Mouse (Mus musculus) heart, postnatal 36 days (tissue): Measurements from ENCODE around the gene Anxa4. TPM values are rescaled to one million over a fixed set of nuclear protein-coding genes. Genes with fewer than 3 reads are reported as not detected.
A peak's percentile ranks its signal among the peaks of the same experiment; 100 is the strongest.

Experiments
- DNase-seq, 2 experiments: peaks; one replicate each; pipeline ENCODE4 v3.0.0; 2021 to 2022
- intact Hi-C: fragments of 180-260 bp; cut with DNase I; formaldehyde crosslinking; loops from one replicate; pipeline ENCODE4 v1.15.1; 2025
- total RNA-seq, 2 experiments: library from RNA; stranded (reverse); gene quantifications; 2 replicates each; pipeline ENCODE4 v1.2.3; 2021

Gene Anxa4
- total RNA-seq, 2 experiments from 2014 or later = 36.1 to 42.0 TPM

DNA sequence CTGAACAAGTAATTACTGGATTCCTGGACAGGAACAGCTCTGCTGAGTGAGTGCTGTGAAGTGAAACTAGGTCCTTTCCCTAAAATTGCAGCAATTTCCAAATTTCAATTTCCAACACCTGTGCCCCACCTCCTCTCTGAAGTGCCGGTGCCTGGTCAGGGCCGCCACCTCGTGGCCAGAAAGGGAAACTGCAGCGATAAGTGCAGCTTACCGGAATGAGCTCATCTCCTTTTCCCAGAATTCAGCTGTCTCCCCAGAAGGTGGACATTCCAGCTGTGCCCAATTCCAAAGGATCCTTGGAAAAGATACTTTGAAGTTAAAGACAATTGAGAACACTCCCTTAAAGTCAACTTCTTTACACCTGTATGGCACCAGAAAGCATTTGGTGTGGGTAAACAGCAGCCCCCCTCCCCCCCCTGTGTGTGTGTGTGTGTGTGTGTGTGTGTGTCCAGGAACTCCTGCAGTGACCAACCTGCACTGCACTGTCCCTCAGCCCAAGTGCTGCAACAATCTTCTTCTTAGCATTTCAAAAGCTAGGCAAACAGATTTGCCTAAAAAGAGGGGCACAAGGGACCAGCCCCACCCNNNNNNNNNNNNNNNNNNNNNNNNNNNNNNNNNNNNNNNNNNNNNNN is 13.2 kb upstream of the Anxa4 start:
- intact Hi-C loops = loop anchor here (1.0 kb wide), 1 partner anchor 59 kb away; no protein-coding TSS in a partner anchor
- peak; percentile 79 to 81 for DNase-seq

DNA sequence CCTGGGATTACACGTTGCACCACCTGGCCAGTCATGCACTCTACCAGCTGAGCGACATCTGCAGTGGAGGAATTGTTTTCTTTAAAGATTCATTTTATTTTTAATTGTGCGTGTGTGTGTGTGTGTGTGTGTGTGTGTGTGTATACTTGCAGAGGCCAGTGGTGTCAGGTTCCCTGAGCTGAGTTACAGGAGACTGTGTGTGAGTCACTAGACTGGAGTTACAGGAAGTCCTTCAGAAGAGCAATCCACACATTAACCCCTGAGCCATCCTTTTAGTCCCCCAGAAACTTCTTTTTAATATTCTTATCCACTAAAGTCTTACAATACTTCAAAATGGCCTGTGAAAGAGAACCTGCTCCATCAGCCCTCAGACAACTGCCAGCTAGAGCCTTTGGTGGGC is 11.3 kb upstream of the Anxa4 start:
- no peak for DNase-seq
- intact Hi-C loops = no loop called here

- DNase-seq = no peak
- intact Hi-C loops = no loop called here
Observed at GRCm38 (mm10) chr6:86801431-86801830, 8.0 kb upstream of the Anxa4 start.

GRCm38 (mm10) chr6:86800467-86800866 is 7.1 kb upstream of the Anxa4 start:
- intact Hi-C loops = no loop called here
- no peak for DNase-seq

GRCm38 (mm10) chr6:86797455-86797854 is 4.1 kb upstream of the Anxa4 start:
- intact Hi-C loops = no loop called here
- DNase-seq = no peak

DNA sequence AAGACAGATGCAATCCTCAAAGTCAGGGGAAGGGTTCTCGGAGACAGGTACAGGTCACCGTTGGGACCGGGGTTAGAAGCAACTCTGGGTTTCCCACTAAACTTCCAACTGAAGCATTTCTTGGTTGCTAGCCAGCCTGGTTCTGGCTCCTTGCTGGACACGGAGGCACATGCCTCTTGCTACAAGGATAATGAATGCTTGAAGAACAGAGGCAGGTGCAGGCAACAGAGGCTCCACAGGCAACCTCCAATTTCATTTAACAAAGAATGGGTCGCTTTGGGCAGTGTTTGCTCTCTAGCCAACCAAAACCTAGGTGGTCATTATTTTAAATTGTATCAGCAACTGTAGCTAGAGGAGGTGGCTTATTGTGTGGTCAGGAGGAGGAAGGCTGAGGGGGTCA is 573 bp upstream of the Anxa4 start:
- intact Hi-C loops = no loop called here

GRCm38 (mm10) chr6:86790351-86790943 is 2.9 kb downstream of the Anxa4 start:
- intact Hi-C loops = no loop called here
- DNase-seq = no peak

More for the DNA sequence above, 573 bp upstream of the Anxa4 start:
- no peak for DNase-seq

DNA sequence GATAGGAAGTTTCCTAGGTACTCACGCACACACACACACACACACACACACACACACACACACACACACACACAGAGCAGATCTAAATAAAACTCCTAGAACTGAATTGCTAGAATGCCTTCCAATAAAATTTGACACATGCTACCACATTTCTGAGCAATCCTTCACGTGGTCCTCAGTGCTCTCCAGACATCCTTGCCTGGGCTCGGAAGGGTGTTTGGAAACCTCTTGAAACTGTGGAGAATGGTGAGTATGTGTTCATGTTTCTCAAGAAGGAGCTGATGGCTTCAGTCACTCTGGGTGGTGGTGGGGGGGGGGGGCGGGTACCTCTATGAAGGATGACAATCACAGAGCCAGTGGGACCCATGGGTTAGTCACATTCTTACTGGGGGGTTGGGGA is 5.1 kb downstream of the Anxa4 start:
- intact Hi-C loops = no loop called here
- DNase-seq = no peak

DNA sequence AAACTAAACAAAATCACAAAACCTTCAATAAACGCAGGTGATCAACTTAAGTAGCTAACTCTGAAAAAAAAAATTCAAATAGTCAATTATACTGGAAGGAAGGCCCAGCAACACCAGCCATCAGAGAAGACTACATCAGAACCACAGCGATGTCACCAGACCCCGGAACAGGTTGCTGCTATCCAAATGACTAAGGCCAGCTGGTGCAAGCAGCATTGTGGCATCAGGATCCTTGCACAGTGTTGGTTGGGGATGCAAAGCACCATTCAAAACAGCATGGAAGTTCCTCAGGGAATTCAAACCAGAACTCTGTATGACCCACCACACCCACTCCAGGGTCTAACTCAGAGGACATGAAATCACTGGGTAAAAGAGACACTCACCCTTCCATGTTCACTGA is 6.8 kb downstream of the Anxa4 start:
- intact Hi-C loops = no loop called here
- DNase-seq = no peak

DNA sequence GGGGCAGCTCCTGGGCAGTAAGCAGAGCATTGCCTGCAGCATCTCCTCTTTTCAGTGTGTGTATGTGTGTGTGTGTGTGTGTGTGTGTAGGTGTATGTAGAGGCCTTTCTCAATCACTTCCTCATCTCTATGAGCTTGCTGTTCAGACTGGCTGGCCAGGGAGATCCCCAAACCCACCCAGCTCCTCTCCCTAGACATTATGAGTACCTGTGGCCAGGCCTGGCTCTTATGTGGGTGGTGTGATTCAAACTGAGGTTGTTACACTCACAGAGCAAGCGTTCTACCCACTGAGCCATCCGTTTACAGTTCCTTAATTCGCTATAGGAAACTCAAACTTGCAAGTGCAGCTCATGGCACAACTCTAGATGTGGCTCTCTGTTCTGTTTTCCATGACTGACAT is 8.6 kb downstream of the Anxa4 start:
- intact Hi-C loops = no loop called here
- no peak for DNase-seq

DNA sequence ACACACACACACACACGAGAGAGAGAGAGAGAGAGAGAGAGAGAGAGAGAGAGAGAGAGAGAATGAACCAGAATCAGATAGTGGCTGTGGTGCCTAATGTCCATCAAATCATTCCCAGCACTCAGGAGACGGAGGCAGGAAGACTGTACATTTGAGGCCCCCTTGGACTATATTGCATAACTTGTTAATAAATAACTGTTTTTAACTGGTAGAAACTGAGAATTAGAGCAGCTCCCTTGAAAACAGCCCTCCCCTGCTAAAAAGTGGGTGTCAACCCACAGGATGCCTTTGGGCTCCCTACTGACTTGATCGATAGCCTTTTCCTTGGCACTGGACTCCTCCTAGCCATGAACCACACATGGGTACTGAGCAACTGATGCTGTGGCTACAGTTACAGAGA is 11.0 kb downstream of the Anxa4 start:
- DNase-seq = no peak
- intact Hi-C loops = no loop called here

DNA sequence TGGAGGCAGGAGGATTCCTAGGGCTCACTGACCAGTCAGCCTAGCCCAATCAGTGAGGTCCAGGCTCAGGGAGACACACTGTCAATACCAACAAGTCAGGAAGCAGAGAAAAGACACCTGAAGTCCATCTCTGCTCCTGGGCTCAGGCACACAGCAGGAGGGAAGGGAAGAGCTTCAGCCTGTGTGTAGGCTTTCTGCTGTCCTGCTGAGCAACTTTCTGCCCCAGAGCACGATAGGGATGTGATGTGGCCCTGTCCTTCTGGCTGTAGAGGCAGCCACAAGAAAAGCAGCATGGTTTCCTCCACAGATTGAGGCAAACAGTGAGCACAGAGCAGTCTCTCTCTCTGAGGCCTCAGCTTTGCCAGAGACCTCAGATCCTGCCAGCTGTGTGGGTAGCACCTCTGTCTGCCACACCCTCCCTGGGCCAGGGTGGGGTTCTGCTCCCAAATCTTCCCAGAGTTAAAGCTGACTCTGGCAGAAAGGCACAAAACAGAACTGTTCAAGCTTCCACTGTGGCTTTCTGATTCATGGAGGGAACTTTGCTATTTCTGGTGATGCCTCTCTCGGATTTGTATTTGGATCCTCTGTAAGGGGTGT is 11.9 kb downstream of the Anxa4 start:
- DNase-seq = no peak
- intact Hi-C loops = no loop called here

DNA sequence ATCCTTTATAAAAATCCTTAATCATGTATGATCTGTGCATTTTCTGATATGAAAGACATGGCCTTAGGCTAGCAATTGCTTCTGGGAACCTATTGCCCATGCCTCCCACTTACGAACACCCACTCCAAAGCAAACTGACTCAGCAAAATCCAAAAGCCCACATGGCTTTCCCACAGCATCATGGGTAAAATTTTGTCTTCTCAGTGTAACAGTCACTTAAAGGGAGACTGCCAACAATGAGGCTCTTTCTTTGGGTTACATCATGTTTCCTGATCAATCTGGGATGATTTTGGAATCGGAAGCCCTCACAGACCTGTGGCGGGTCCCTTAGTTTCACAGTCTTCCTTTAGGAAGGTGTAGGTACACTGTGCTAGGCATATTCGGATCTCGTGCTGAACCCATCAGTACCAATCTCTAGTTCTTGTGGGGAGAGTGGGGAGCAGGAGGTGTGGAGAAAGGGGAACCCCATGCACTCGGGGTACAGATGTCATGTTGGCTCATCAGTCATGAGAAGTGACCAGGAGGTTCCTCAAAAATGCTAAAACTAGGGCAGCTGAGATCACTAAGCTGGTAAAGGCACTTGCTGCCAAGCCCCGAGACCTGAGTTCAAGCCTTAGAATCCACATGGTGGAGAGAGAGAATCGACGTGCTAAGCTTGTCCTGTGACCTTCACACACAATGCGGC is 14.3 kb downstream of the Anxa4 start:
- DNase-seq = no peak
- intact Hi-C loops = no loop called here

DNA sequence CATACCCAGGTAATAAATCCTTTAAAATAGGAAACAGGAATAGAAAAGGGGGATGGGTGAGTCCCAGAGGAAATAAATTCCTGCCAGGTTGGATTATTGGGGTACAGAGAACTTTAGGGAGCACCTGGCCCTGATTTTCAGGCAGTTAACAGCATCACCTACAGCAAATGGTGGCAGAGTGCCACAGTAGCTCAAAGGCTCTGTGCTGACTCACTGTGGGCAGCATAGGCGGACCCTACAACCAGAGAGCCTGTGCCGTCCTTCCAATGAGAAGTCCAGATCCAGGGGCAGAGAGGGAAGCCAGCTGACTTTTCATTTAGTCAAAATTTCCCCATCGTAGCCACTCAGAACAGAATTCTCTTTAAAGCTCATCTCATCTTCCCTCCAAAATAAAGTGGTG is 16.2 kb downstream of the Anxa4 start:
- no peak for DNase-seq
- intact Hi-C loops = no loop called here

DNA sequence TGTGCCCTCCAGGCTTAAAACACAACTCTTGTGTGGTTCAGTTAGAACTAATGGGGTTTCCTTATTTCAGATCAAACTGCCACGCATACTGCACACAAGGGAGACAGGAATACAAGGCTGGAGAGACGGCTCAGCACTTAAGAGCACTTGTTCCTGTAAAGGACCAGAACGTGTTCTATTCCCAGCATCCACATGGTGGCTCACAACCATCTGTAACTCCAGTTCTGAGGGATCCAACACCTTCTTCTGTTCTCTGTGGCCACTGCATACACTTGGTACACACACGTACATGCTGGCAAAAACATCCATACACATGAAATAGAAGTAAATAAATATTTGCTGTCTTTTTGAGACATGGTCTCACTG is 16.7 kb downstream of the Anxa4 start:
- intact Hi-C loops = no loop called here
- DNase-seq = no peak

- DNase-seq = peak; percentile 57 to 64
Observed at GRCm38 (mm10) chr6:86776001-86776705, 17.2 kb downstream of the Anxa4 start.

GRCm38 (mm10) chr6:86774937-86775336 is 18.4 kb downstream of the Anxa4 start:
- no peak for DNase-seq
- intact Hi-C loops = no loop called here

More at GRCm38 (mm10) chr6:86776001-86776705, 17.2 kb downstream of the Anxa4 start:
- intact Hi-C loops = no loop called here

GRCm38 (mm10) chr6:86773830-86774229 is 19.6 kb downstream of the Anxa4 start:
- no peak for DNase-seq
- intact Hi-C loops = no loop called here

DNA sequence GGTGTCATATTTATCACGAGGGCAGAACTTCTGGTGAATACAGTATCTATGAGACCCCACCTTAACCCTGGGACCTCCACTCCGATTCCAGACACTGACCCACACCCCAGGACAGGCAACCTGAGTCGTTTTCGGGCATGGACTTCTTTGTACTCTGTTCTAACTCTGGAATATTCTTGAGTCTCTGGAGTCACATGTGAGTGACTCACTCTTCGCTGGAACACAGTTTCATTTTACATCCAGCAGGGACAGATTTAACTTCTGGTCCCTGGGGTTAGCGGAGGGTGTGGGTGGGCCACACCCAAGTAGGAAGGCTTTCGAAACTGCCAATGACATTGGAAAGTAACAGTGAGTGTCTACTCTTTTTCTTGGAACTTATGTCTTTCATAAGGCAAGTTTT is 20.8 kb downstream of the Anxa4 start:
- intact Hi-C loops = no loop called here
- DNase-seq = peak; percentile 23 to 42

- DNase-seq = no peak
- intact Hi-C loops = no loop called here
Observed at GRCm38 (mm10) chr6:86768938-86769337, 24.4 kb downstream of the Anxa4 start.

- intact Hi-C loops = no loop called here
- no peak for DNase-seq
Observed at GRCm38 (mm10) chr6:86768186-86768776, 25.1 kb downstream of the Anxa4 start.
